In the genomic region with DNA sequence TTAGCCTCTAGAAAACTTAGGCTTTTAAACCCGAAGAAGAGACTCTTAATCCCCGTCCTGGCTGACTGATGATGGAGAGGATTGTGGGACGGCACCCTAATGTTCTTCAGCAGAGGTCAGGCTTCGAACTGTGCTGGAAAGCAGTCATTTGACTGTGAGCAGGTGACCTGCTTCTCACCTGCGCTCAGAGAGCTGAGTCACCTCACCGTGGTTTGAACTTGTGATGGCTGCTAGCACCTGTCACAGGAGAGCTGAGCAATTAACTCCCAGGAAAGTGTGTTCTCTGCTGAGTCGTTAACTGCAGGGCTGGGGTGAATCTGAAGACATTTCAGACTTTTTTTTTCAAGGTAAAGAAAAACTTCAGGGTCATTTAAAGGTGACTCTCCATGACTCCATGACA, we compare ENCODE assay signal across 6 mouse cellular contexts.
"Had no signal": no experiment of that assay in that cellular context is flagged by ENCODE, and none has a peak within 500 bp of the region (broad histone marks: within the 10 kb centered on the region; RNA-seq: fewer than 3 reads in every experiment).

No protein-coding gene starts in this region.

- H3K4me3 ChIP-seq: left cerebral cortex, adult 2 months; liver, embryonic 13.5 days; megakaryocyte, embryonic 14.5 days; midbrain, embryonic 10.5 days had no signal

- H3K36me3 ChIP-seq: liver, embryonic 13.5 days; midbrain, embryonic 10.5 days had no signal

- H3K4me2 ChIP-seq: liver, embryonic 13.5 days had no signal

- DNase-seq: thymus, adult 18-20 months had no signal

- H3K9ac ChIP-seq: liver, embryonic 13.5 days had no signal

- H3K27ac ChIP-seq: kidney, postnatal 0 days; left cerebral cortex, adult 2 months; liver, embryonic 13.5 days; midbrain, embryonic 10.5 days had no signal

- H3K4me1 ChIP-seq: liver, embryonic 13.5 days had no signal

- H3K9me3 ChIP-seq: liver, embryonic 13.5 days; midbrain, embryonic 10.5 days had no signal

- H3K27me3 ChIP-seq: liver, embryonic 13.5 days had no signal
